Mouse (Mus musculus): ENCODE results near the gene Gse1.

The Gse1 gene

DNA sequence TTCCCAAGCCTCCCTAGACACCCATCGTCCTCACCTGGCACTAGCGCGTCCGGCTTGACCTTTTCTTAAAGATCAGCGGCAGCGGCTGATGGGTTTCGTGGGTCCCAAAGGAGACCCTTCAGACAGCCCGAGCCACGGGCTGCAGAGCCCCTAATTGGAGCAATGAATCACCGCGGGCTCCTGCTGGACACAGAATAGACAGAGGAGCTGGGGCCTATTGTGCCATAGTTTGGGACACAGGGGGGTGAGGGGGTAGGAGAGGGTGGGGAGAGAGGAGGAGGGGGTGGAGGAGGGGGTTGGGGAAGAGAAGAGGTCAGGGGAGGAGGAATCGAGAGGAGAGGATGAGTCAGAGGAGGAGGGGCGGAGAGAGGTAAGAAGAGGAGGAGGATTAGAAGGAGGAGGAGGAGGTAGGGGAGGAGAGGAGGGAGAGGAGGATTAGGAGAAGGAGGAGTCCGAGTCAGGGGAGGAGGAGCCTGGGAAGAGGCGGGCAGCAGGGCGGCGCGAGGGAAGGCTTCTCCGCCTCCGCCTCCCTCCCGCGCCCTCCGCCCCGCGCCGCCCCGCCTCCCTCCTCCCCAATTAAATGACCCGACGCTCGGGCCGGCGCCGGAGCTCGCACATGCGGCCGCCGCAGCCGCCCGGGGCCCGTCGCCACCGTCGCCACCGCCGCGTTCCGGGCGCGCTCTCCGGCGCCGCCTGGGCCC, at the start of gene Gse1:
Gene Gse1, plus strand, starts transcription at position 566 of the 701 bp plus-strand sequence.
- in situ Hi-C loops (cut with MseI, MboI): no loop called here

DNA sequence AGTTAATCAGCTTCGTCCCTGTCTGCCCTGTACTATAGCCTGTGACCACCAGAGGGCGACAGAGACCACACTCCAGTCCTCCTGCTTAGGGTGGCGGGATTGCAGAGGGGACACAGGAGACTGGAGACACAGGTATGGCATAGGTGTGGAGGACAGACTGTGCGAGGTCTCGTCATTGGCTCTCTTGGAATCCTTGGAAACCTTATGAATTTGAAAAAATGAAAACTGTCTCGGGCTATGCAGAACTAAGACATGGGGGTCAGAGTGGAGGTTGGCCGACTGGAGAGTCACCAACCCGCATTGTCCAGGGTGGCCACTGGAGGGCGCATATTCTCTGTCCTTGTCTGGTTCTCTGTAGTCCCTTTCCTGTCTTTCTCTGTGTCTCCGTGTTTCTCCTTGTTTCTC, 49.2 kb upstream of the Gse1 start:
- in situ Hi-C loops (cut with MseI, MboI): no loop called here

GRCm38 (mm10) chr8:120180445-120180970, 47.7 kb upstream of the Gse1 start:
- in situ Hi-C loops (cut with MseI, MboI): no loop called here

DNA sequence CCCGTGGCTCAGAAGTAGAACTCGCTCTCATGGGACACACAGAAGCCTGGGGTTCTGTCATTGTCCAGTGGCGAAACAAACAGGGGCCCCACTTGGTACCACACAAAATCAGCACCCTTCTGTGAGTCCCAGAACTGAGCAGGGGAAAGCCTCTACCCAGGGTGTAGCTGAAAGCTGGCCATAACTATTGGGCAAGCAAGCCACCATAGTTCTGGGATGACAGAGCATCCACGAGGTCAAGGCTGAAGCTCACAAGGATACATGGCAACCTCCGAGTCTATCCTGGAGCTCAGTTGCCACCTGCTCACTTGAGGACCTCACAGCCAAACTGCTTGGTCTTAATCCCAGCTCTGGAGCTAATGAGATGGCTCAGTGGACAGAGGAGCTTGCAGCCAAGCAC, 47.0 kb upstream of the Gse1 start:
- in situ Hi-C loops (cut with MseI, MboI): no loop called here

DNA sequence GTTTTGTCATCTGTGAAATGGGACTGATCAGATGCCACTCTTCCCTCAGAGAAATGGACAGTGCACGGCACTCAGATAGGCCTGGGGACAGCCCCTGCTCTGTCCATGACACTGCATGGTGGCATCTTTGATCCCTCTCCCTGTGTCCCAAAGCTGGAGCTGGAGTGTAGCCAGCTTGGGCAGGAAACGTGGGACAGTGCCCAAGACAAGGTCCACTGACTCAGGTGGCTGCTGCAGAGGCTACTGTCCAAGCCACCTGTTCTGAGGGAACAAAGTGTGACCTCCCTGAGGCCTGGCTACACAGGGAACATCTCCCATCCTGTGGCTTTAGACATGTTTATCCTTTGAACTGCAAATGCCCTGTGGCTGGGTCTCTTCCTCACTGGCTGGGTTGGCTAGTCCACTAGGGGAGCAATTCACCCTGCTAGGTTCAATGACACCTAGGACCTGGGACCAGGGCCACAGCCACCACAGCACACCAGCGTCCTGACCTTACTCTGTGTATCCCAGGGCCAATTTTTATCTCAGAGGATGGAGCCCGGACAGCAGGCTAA, 46.3 kb upstream of the Gse1 start:
- in situ Hi-C loops (cut with MseI, MboI): no loop called here

DNA sequence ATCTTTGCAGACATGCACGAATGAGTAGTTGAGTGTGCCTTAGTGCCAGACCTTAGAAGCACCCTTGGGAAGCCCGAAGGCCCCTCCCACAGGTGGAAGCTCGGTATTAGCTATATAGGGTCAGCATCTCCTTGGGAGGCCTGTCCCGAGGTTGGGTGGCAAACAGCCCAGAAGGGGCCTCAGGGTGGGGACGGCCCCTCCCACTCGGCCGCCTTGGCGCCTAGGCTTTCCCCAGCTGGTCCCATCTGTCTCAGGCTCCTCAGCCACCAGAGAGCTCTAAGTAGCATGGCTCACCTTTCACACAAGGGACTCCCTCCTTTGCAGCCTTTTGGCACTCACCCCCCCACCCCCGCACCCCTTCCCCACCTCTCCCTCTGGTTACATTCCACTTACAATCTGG, 43.9 kb upstream of the Gse1 start:
- in situ Hi-C loops (cut with MseI, MboI): no loop called here

- in situ Hi-C loops (cut with MseI, MboI): no loop called here
Observed at GRCm38 (mm10) chr8:120184850-120185792, 43.1 kb upstream of the Gse1 start.

DNA sequence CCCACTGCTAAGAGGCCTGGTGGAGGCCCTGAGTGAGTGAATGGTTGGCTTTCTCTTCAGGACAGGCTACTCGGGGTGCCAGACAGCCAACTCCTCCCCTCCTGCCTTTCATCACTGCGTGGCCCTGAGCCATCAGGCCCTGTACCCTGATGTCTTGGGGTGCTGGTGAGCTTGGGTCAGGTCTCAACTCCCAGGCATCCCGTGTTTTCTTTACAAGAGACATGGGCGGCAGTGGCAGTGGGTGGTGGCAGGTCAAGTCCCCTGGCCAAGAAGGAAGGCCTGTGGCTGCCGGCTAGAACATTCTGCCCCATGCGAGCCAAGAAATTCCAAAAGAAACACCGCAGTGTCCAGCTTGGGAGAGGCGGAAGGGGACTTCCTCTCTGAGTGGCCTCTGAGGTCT, 41.8 kb upstream of the Gse1 start:
- in situ Hi-C loops (cut with MseI, MboI): no loop called here

DNA sequence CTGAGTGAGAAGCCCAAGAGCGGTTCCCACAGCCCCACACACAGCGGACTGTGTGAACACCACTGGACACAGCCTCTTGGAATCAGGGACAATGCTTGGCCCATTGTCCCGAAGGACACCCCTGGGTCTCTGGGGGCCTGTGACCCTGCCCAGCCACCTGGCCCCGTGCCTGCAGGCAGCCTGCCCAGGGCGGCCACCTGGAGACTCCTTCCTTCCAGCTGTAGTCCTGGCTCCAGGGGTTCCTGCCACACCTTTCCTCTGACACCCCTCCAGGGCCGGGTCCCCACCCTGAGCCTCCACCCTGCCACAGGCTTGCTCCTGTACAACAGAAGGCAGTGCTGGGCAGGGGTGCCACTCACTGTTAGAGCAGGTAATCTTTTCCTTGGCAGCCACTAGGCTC, 39.7 kb upstream of the Gse1 start:
- in situ Hi-C loops (cut with MseI, MboI): no loop called here

- in situ Hi-C loops (cut with MseI, MboI): no loop called here
Observed at GRCm38 (mm10) chr8:120189440-120189839, 38.8 kb upstream of the Gse1 start.

GRCm38 (mm10) chr8:120190107-120190809, 38.0 kb upstream of the Gse1 start:
- in situ Hi-C loops (cut with MseI, MboI): no loop called here

DNA sequence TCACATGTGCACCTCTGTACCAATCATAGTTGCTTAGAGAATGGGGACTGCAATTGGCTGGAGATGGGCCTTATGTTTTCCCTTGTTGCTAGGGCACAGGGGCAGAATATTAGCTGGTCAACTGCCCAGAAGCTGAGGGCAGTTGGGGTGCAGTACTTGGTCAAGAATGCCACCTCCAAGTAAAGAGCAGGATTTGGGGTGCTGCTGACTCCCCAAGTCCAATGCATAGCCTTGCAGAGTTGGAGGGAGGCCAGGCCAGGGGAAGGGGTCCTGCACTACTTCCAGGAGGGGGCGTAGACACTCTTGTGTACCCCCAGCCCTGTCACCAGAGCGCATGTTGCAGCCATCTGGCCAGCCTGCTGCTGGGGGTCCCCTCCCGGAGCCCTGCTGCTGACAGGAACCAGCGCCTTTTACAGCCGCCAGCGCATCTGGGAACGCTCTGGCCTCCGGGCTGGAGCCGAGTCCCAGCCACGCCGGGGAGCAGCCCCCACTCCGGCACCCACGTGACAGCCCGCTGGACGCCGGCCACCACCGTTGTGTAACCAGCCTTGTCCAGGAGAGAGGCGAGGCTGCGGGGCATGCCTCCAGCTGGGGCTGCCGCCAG, 37.3 kb upstream of the Gse1 start:
- in situ Hi-C loops (cut with MseI, MboI): no loop called here

DNA sequence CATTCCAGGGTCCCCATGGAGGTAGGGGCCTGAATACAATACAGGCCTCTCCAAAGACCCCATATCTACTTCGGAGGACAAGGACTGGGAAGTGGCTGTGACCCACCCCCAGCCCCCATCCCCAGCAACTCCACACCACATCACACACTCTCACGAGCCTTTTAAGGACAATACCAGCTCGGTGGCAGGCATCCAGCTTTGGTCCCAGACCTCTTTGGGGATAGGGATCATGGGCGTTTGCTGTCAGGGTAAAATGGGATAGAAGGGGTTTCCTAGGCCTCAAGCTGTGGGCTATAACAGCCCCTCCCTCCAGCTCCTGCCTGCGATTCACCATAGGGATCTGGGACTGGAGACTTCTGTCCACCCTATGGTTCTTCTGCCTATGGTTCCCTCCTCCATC, 36.6 kb upstream of the Gse1 start:
- in situ Hi-C loops (cut with MseI, MboI): no loop called here

GRCm38 (mm10) chr8:120192118-120192517, 36.1 kb upstream of the Gse1 start:
- in situ Hi-C loops (cut with MseI, MboI): no loop called here

DNA sequence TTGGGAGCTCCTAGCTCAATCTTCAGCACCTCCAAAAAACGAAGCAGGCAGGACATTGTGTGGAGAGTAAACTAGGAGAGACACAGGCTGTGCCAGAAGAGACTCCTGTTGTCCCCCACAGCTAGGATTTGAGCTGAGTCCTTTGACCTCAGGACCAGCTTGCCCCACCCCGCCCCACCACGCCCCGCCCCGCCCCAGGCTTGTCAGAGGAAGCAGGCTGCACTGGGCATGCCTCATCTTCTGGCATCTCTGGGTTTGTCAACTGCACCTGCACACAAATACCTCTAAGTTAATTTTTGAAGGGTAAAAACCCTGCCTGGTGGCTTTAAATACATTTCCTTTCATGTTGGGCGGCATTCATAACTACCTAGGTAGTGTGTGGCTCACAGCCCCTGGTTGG, 26.9 kb upstream of the Gse1 start:
- in situ Hi-C loops (cut with MseI, MboI): no loop called here

GRCm38 (mm10) chr8:120202546-120202945, 25.7 kb upstream of the Gse1 start:
- in situ Hi-C loops (cut with MseI, MboI): no loop called here

GRCm38 (mm10) chr8:120204736-120205360, 23.4 kb upstream of the Gse1 start:
- in situ Hi-C loops (cut with MseI, MboI): no loop called here

GRCm38 (mm10) chr8:120205916-120206315, 22.3 kb upstream of the Gse1 start:
- in situ Hi-C loops (cut with MseI, MboI): no loop called here

DNA sequence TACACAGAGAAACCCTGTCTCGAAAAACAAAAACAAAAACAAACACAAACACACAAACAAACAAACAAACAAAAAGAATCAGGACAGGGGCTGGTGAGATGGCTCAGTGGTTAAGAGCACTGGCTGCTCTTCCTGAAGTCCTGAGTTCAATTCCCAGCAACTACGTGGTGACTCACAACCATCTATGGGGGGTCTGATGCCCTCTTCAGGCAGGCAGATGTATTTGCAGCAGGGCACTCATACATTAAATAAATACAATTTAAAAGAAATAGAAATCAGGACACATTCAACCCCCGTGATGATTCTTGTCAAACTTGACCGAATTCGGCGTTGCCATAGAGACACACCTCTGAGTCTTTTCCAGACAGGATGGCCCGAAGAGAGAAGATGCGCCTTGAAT, 20.9 kb upstream of the Gse1 start:
- in situ Hi-C loops (cut with MseI, MboI): no loop called here

DNA sequence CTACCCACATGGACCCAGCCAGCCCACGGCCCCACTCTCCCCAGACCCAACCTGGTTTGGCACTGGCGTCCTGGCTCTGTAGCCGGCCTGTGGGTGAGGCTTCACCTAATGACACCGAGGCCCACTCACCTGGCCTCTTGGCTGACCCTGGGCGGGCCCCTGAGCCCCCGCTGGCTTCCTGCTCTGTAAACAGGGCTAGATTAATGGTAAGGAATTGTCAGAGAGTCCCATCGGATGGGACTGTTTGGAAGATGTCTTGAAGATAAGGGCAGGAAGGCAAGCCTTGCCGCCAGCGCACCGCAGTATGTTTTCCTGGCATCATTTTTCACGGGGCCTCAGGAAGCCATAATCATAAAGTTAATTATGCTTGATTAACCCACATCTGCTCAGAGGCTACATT, 20.1 kb upstream of the Gse1 start:
- in situ Hi-C loops (cut with MseI, MboI): no loop called here

- in situ Hi-C loops (cut with MseI, MboI): no loop called here
Observed at GRCm38 (mm10) chr8:120211345-120211744, 16.9 kb upstream of the Gse1 start.
